Mouse (Mus musculus): ENCODE data around the gene Gm9508. TPM values are rescaled to one million over a fixed set of nuclear protein-coding genes. Genes with fewer than 3 reads are reported as not detected.

The Gm9508 gene
- not detected for total RNA-seq (2023)

GRCm38 (mm10) chr10:77697133-77697532 lies at the start of gene Gm9508:
Gm9508 (minus strand) TSS chr10:77697233.

GRCm38 (mm10) chr10:77741924-77742688 lies 45.1 kb upstream of the Gm9508 start, which contains the start of gene Gm18596:
Gm18596 (minus strand) TSS chr10:77742638.

DNA sequence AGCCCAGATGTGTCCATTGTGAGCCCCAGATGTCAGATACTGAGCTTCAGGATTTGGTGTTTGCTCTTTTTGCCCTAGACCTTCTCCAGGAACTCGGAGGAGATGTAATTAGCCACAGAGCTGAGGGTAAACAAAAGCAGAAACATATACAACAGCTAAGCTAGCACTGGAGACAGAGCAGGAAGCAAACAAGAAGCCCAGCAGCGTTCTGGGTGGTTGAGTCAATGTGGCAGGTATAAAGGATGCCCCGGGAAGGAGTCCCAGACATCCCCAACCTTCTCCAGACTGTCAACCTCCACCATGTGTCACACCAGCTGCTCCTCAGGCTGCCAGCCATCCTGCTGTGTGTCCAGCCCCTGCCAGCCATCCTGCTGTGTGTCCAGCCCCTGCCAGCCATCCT lies 29.2 kb upstream of the Gm9508 start, which contains the start of gene Gm10100:
Gene Gm10100, plus strand, starts transcription at position 301 of the 400 bp plus-strand sequence.

DNA sequence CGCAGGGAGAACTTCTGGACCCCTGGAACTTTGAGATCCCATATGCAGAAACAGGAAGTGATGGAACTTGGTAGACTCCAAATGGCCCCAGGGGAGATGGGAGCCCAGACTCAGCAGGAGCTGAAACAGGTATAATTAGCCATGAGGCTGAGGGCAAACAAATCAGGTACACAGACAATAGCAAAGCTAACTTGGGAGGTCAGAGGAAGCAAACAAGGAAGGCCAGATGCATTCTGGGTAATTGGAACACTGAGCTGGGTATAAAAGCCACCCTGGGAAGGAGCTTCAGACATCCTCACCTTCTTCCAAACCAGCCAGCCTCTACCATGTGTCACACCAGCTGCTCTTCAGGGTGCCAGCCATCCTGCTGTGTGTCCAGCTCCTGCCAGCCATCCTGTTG lies 23.3 kb upstream of the Gm9508 start, which contains the start of gene Krtap12-1:
Gene Krtap12-1, plus strand, starts transcription at position 301 of the 400 bp plus-strand sequence.

GRCm38 (mm10) chr10:77715507-77715906 lies 18.5 kb upstream of the Gm9508 start, which contains the start of gene Gm10142:
Gm10142 (plus strand) TSS chr10:77715807.

GRCm38 (mm10) chr10:77711157-77711556 lies 14.1 kb upstream of the Gm9508 start, which contains the start of gene Gm10024:
Gm10024 (plus strand) TSS chr10:77711457.

DNA sequence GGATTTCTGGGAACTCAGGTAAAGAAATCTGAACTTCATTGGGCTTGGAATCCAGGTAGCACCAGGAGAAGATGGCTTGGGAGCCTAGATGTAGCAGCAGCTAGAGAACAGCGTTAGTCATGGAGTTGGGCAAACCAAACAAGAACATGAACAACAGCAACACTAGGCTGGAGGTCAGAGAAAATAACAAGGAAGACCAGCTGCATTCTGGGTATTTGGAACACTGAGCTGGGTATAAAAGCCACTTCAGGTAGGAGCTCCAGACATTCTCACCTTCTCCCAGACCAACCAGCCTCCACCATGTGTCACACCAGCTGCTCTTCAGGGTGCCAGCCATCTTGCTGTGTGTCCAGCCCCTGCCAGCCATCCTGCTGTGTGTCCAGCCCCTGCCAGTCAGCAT lies 9.3 kb upstream of the Gm9508 start, which contains the start of gene Gm10272:
Gene Gm10272, plus strand, starts transcription at position 301 of the 400 bp plus-strand sequence.

GRCm38 (mm10) chr10:77690356-77690807 lies 6.7 kb downstream of the Gm9508 start, which contains the start of gene Gm19402:
Gm19402 (minus strand) TSS chr10:77690757.

GRCm38 (mm10) chr10:77685895-77686664 lies 11.0 kb downstream of the Gm9508 start, which contains the start of gene Tspear:
Tspear (plus strand) TSS chr10:77686569.

Other genes starting within 250 kb of the Gm9508 start
- 10 to 100 TPM; 19.2 to 24.2 TPM for gene Fam207a, start 181.4 kb downstream of the Gm9508 start, total RNA-seq (2023)
- gene Itgb2, start 167.0 kb downstream of the Gm9508 start, total RNA-seq (2023), result 100 to 1,000 TPM; 854 to 921 TPM
- gene Pttg1ip, start 115.5 kb downstream of the Gm9508 start, total RNA-seq (2023), result 100 to 1,000 TPM; 113 to 127 TPM
- 10 to 100 TPM; 76.0 to 76.6 TPM for gene Sumo3, start 91.1 kb downstream of the Gm9508 start, total RNA-seq (2023)
- 10 to 100 TPM in 1 of 2 experiments, 1 to 10 TPM in 1; 3.3 to 11.9 TPM for gene Gm49325, start 91.0 kb downstream of the Gm9508 start, total RNA-seq (2023)
- gene Ube2g2, start 75.0 kb downstream of the Gm9508 start, total RNA-seq (2023), result 10 to 100 TPM; 43.6 to 54.7 TPM
- not detected for gene Tspear, start 10.7 kb downstream of the Gm9508 start, total RNA-seq (2023)
- gene Gm19402, start 6.5 kb downstream of the Gm9508 start, total RNA-seq (2023), result not detected
- not detected for gene Gm10272, start 9.4 kb upstream of the Gm9508 start, total RNA-seq (2023)
- gene Gm10024, start 14.2 kb upstream of the Gm9508 start, total RNA-seq (2023), result not detected
- not detected for gene Gm10142, start 18.6 kb upstream of the Gm9508 start, total RNA-seq (2023)
- not detected for gene Krtap12-1, start 23.4 kb upstream of the Gm9508 start, total RNA-seq (2023)
- not detected for gene Gm10100, start 29.3 kb upstream of the Gm9508 start, total RNA-seq (2023)
- not detected for gene Gm18596, start 45.4 kb upstream of the Gm9508 start, total RNA-seq (2023)
- gene Gm9736, start 54.1 kb upstream of the Gm9508 start, total RNA-seq (2023), result not detected
- gene Gm3233, start 62.4 kb upstream of the Gm9508 start, total RNA-seq (2023), result not detected
- gene Gm3238, start 74.1 kb upstream of the Gm9508 start, total RNA-seq (2023), result not detected
- not detected for gene Gm7138, start 79.7 kb upstream of the Gm9508 start, total RNA-seq (2023)
- gene Gm3250, start 85.3 kb upstream of the Gm9508 start, total RNA-seq (2023), result not detected
- gene Gm7137, start 91.0 kb upstream of the Gm9508 start, total RNA-seq (2023), result not detected
- not detected for gene Gm9639, start 97.8 kb upstream of the Gm9508 start, total RNA-seq (2023)
- gene Gm19668, start 101.9 kb upstream of the Gm9508 start, total RNA-seq (2023), result not detected
- not detected for gene Gm9507, start 114.6 kb upstream of the Gm9508 start, total RNA-seq (2023)
- gene Gm2696, start 117.4 kb upstream of the Gm9508 start, total RNA-seq (2023), result not detected
- gene Krtap10-4, start 129.9 kb upstream of the Gm9508 start, total RNA-seq (2023), result not detected
- gene Krtap10-10, start 138.7 kb upstream of the Gm9508 start, total RNA-seq (2023), result not detected
- not detected for gene Gm36176, start 149.6 kb upstream of the Gm9508 start, total RNA-seq (2023)
- gene Gm10318, start 155.6 kb upstream of the Gm9508 start, total RNA-seq (2023), result not detected
- gene Gm3285, start 164.7 kb upstream of the Gm9508 start, total RNA-seq (2023), result not detected
- under 1 TPM; 0.10 to 0.15 TPM for gene Lrrc3, start 205.3 kb upstream of the Gm9508 start, total RNA-seq (2023)

Measured in monocyte, adult 59 days (primary cell).